Mouse (Mus musculus): Measurements from ENCODE around the gene Tmem245.

GRCm38 (mm10) chr4:56937136-56937535 lies 10.1 kb downstream of the Tmem245 start:
- TF ChIP-seq BHLHE40 (IDR thresholded peaks at IDR 0.05; ENCODE audit: borderline replicate concordance, low read depth, low read length) = no peak
- TF ChIP-seq POLR2A (IDR thresholded peaks at IDR 0.05; ENCODE audit: control insufficient read depth in 1 of 2, insufficient read depth in 1 of 2, low read depth in 1 of 2, low read length in 2 of 2, poor library complexity in 1 of 2) = no peak
